Mouse (Mus musculus) small intestine, adult 2 months (tissue): ENCODE data around the gene Ythdf1. TPM values are rescaled to one million over a fixed set of nuclear protein-coding genes. Genes with fewer than 3 reads are reported as not detected.

Experiments used
- H3K27ac ChIP-seq: fragments of 200-500 bp; 2 replicates; pipeline ENCODE4 v1.5.1; 2012; ENCODE audit warnings: low read depth, low read length, control low read depth, inconsistent platforms; ENCODE audit not compliant: insufficient read depth
- H3K27me3 ChIP-seq: fragments of 200-500 bp; 2 replicates; pipeline ENCODE4 v1.6.1; 2012; ENCODE audit warnings: mild to moderate bottlenecking, moderate library complexity, low read length, inconsistent platforms; ENCODE audit not compliant: control insufficient read depth, insufficient read depth
- H3K36me3 ChIP-seq: fragments of 200-500 bp; 2 replicates; pipeline ENCODE4 v1.6.1; 2012; ENCODE audit warnings: mild to moderate bottlenecking, low read length, control low read depth, inconsistent platforms; ENCODE audit not compliant: control insufficient read depth, insufficient read depth
- H3K4me1 ChIP-seq: fragments of 200-500 bp; 2 replicates; pipeline ENCODE4 v1.6.1; 2012; ENCODE audit warnings: low read length, inconsistent platforms, mixed read lengths; ENCODE audit not compliant: control insufficient read depth, insufficient read depth, insufficient read length
- H3K4me3 ChIP-seq: fragments of 200-500 bp; 2 replicates; pipeline ENCODE4 v1.5.1; 2012; ENCODE audit warnings: low read depth, mild to moderate bottlenecking, control low read depth, inconsistent platforms, low read length, moderate library complexity
- CTCF ChIP-seq: fragments of 200-500 bp; IDR thresholded peaks from 2 replicates; pipeline ENCODE4 v1.5.1; 2012; ENCODE audit warnings: low read depth, mild to moderate bottlenecking, control low read depth, inconsistent platforms, low read length, moderate library complexity, mixed read lengths; ENCODE audit not compliant: insufficient replicate concordance, insufficient read length; ENCODE audit errors: extremely low read depth
- POLR2A ChIP-seq: fragments of 200-500 bp; IDR thresholded peaks from 2 replicates; pipeline ENCODE4 v1.6.1; 2012; ENCODE audit warnings: low read depth, mild to moderate bottlenecking, control low read depth, inconsistent platforms, low read length, moderate library complexity
- WGBS: fragments of 180-500 bp; shearing (Covaris S2); methylation state at CpG from one replicate; pipeline ENCODE4 v1.1.7; 2018; 5-methylcytosine and 5-hydroxymethylcytosine counted together
- polyA plus RNA-seq: library from polyadenylated mRNA; depleted of rRNA; stranded (reverse); fragments of >200 nt; gene quantifications from 2 replicates; pipeline ENCODE4 v1.2.3, GENCODE M21; 2012; rRNA removed

The Ythdf1 gene
- polyA plus RNA-seq = 7.0 and 12.0 TPM in 2 replicates

- WGBS = under 1% methylated on average over 56 of the region's 56 CpGs
- TF ChIP-seq POLR2A (peak; percentile 52), CTCF (no peak; the same call in 1 of the 2 replicates)
- peaks cover 13% of the 10 kb centered on the region for H3K36me3 ChIP-seq
- peaks cover 2% of the 10 kb centered on the region; the same call in 1 of the 2 replicates for H3K4me1 ChIP-seq
- H3K27me3 ChIP-seq = no peaks in the 10 kb centered on the region
- peak within 1 kb of the TSS; percentile 89 for H3K4me3 ChIP-seq
- peak within 1 kb of the TSS; percentile 18 for H3K27ac ChIP-seq
Measured at GRCm38 (mm10) chr2:180920810-180921400, at the start of gene Ythdf1. Ythdf1 (minus strand) TSS chr2:180920949.

GRCm38 (mm10) chr2:180967010-180967763 is 46.4 kb upstream of the Ythdf1 start, which contains the start of gene Arfgap1:
Arfgap1 (plus strand) TSS chr2:180967225.
- Histone ChIP-seq H3K27ac (peak within 1 kb of the TSS; percentile 99), H3K4me1 (peaks cover 18% of the 10 kb centered on the region; the same call in 1 of the 2 replicates), H3K27me3 (no peaks in the 10 kb centered on the region), H3K4me3 (peak within 1 kb of the TSS; percentile 96), H3K36me3 (peaks cover 18% of the 10 kb centered on the region)
- WGBS = under 1% methylated on average over 57 of the region's 57 CpGs
- TF ChIP-seq POLR2A (peak; percentile 77), CTCF (no peak)

DNA sequence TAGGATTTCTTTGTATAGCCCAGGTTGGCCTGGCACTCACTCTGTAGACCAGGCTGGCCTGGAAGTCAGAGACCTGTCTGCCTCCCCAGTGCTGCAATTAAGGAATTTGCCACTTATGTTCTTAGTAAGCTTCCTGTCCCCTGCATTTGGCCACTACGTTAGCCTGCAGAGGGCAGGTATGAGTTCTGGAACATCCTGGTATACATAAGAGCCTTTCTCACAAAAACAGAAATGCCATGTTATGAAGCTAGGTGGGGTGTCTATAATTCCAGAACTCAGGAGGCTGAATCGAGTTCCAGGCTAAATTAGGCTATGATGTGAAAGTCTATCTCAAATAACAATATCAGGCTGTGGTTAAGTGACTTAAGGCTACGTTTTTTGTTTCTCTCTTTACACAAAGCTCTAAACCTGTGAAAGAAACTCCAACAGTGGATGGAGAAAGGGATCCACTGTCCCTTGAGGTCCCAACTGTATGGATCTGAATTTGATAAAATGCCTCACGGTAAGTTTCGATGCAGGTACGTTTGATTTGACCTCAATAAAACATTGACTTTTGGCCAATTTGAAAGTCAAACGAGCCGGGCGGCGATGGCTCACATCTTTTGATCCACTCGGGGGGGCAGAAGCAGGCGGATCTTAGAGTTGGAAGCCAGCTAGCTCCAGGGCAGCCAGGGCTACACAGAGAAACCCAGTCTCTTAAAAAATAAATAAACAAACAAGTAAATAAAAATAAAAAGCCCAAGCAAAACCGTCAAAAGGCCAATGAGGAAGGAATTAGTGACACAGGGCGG is 45.5 kb upstream of the Ythdf1 start:
- TF ChIP-seq CTCF (no peak; the same call in 1 of the 2 replicates), POLR2A (no peak)
- peak overlapping the region; percentile 99 for H3K27ac ChIP-seq
- H3K4me3 ChIP-seq = peak overlapping the region; percentile 96
- H3K36me3 ChIP-seq = peaks cover 9% of the 10 kb centered on the region
- no peaks in the 10 kb centered on the region for H3K27me3 ChIP-seq
- WGBS = 3% methylated on average over 14 of the region's 14 CpGs
- H3K4me1 ChIP-seq = peaks cover 24% of the 10 kb centered on the region; the same call in 1 of the 2 replicates

GRCm38 (mm10) chr2:180963956-180964355 is 43.2 kb upstream of the Ythdf1 start:
- TF ChIP-seq CTCF (peak; percentile 97; the same call in 1 of the 2 replicates), POLR2A (no peak)
- 2% methylated on average over 5 of the region's 5 CpGs for WGBS

GRCm38 (mm10) chr2:180962616-180963308 is 42.0 kb upstream of the Ythdf1 start:
- H3K27me3 ChIP-seq = no peaks in the 10 kb centered on the region
- peak; percentile 25; the same call in 1 of the 2 replicates for TF ChIP-seq POLR2A
- no peak for TF ChIP-seq CTCF
- no peak overlapping the region for H3K4me3 ChIP-seq
- peaks cover 22% of the 10 kb centered on the region; the same call in 1 of the 2 replicates for H3K4me1 ChIP-seq
- whole genome bisulfite sequencing = 51% methylated on average over 2 of the region's 2 CpGs
- H3K27ac ChIP-seq = peak overlapping the region; percentile 87
- H3K36me3 ChIP-seq = no peaks in the 10 kb centered on the region

More at GRCm38 (mm10) chr2:180963956-180964355, 43.2 kb upstream of the Ythdf1 start:
- H3K4me1 ChIP-seq = peaks cover 23% of the 10 kb centered on the region; the same call in 1 of the 2 replicates
- no peaks in the 10 kb centered on the region for H3K27me3 ChIP-seq
- no peaks in the 10 kb centered on the region for H3K36me3 ChIP-seq
- no peak overlapping the region for H3K4me3 ChIP-seq
- peak overlapping the region; percentile 62 for H3K27ac ChIP-seq

- TF ChIP-seq POLR2A (no peak), CTCF (no peak)
- no peak overlapping the region for H3K27ac ChIP-seq
- 84% methylated on average over 3 of the region's 3 CpGs for WGBS
- no peaks in the 10 kb centered on the region for H3K27me3 ChIP-seq
- no peaks in the 10 kb centered on the region for H3K36me3 ChIP-seq
- no peak overlapping the region for H3K4me3 ChIP-seq
- peaks cover 22% of the 10 kb centered on the region; the same call in 1 of the 2 replicates for H3K4me1 ChIP-seq
Measured at GRCm38 (mm10) chr2:180960187-180960586, 39.4 kb upstream of the Ythdf1 start.
